Mouse (Mus musculus) liver, adult 2 months (tissue): ENCODE measurements at regions not wholly inside any gene's neighbourhood (a gene's known extent, or its start where the extent isn't known, plus 50 kb on each side); places are given as distances from the start of the nearest gene placed in this dataset.

Source experiments
- CTCF ChIP-seq: fragments of 200-500 bp; IDR thresholded peaks from 2 replicates; pipeline ENCODE4 v1.5.1; 2011; ENCODE audit warnings: low read depth, low read length, control low read depth
- POLR2A ChIP-seq: fragments of 200-500 bp; IDR thresholded peaks from 2 replicates; pipeline ENCODE4 v1.6.1; 2011; ENCODE audit warnings: low read length, control low read depth; ENCODE audit not compliant: insufficient read depth; ENCODE audit errors: extremely low read depth

DNA sequence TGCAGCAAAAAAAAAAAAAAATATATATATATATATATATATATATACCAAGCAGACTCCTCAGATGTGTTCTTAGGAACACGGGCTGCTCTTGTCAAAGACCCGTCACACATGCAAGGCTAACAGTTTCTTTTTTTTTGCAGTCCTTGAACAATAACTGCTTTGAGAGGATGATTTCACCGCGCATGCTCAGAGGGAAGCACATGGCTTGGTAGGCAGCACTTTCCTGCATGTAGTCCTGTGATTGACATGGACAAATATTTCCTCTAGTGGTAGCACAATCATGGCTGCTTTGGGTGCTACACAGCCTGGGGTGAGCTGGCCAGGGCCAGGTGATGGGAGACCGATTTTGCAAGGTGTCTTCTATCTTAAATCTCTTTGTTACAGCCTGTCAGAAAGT, 229.3 kb upstream of the Bmper start:
- TF ChIP-seq CTCF (no peak), POLR2A (no peak)
